Mouse (Mus musculus) mesoderm, embryonic 11.5 days (tissue): ENCODE results near the gene Gm45021.

Experiments used
- DNase-seq: peaks from one replicate; pipeline ENCODE4 v3.0.0-alpha.2; 2012; ENCODE audit warnings: low read depth, low spot score

Gene Gm45021

DNA sequence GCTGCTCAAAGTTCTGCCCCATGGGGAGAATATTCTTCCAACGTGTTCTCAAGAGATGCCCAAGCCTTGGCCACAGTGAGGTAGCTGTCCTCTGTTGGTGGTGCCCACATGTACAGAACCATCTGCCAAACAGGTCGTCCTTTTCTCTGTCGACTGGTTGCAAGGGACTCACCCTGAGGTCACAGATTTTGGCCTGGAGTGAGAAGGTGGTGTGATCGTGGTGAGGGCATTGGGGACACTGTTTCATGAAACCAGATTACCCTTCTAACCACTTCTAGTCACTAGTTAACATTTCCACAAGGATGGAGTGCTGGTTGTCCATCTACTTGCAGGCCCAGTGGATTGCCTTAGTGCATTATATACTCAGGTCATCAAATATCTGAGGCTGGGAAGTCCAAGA lies 59.4 kb downstream of the Gm45021 start:
- no peak for DNase-seq

DNA sequence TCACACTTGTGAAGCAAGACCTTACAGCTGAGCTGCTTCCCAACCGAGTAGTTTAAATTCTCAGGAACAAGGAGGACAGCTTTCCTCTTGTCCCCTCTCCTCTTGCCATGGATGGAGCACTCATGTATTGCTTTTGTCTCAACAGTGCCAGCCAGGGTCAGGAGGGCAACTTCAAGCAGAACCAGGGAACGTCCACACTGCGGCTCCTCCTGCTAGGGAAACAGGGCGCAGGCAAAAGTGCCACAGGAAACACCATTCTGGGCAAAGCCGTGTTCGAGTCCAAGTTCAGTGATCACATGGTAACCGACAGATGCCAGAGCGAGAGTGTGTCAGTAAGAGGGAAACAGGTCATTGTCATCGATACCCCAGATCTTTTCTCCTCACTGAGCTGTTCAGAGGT lies 60.6 kb downstream of the Gm45021 start:
- DNase-seq = no peak

DNA sequence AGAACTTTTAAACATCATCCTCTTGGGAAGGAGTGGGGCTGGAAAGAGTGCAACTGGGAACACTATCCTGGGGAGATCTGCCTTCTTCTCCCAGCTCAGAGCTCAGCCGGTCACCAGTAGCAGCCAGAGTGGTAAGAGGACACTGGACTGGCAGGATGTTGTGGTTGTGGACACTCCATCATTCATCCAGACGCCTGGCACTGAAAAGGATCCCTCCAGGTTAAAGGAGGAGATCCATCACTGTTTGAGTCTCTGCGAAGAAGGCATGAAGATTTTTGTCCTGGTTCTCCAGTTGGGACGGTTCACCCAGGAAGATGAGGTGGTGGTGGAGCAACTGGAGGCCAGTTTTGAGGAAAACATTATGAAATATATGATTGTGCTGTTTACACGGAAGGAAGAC lies 69.3 kb downstream of the Gm45021 start:
- no peak for DNase-seq
